23 mouse cellular contexts compared by ENCODE assay signal in genomic region chr8:92072254-92072615, GRCm38 (mm10).
DNase-seq lines count a peak whose midpoint lies in the region; ATAC-seq and TF ChIP-seq lines count a peak whose summit lies in the region.
"Had no signal": no experiment of that assay in that cellular context is flagged by ENCODE, and none has a peak within 500 bp of the region (broad histone marks: within the 10 kb centered on the region; RNA-seq: fewer than 3 reads in every experiment).

No protein-coding gene starts in this region.

- 2% methylated on average over 6 of the region's 6 CpGs for WGBS in forebrain, embryonic 12.5 days
- WGBS in forebrain, embryonic 10.5 days, result 2% methylated on average over 6 of the region's 6 CpGs
- WGBS in hindbrain, embryonic 14.5 days, result 11% methylated on average over 6 of the region's 6 CpGs
- 14% methylated on average over 6 of the region's 6 CpGs for WGBS in hindbrain, embryonic 11.5 days
- WGBS in midbrain, embryonic 12.5 days, result 7% methylated on average over 6 of the region's 6 CpGs
- WGBS in midbrain, embryonic 13.5 days, result 8% methylated on average over 6 of the region's 6 CpGs

- peaks cover 36% of the 10 kb centered on the region for H3K4me1 ChIP-seq in forebrain, embryonic 12.5 days
- peaks cover 48% of the 10 kb centered on the region for H3K4me1 ChIP-seq in forebrain, embryonic 10.5 days
- H3K4me1 ChIP-seq in hindbrain, embryonic 14.5 days (replicated peaks; ENCODE audit: control insufficient read depth, insufficient read depth, low read length), result peaks cover 9% of the 10 kb centered on the region; the same call in 1 of the 2 replicates
- no peaks in the 10 kb centered on the region for H3K4me1 ChIP-seq in hindbrain, embryonic 11.5 days (replicated peaks; ENCODE audit: control insufficient read depth, insufficient read depth, low read length)
- H3K4me1 ChIP-seq in midbrain, embryonic 12.5 days, result peaks cover 30% of the 10 kb centered on the region
- peaks cover 31% of the 10 kb centered on the region for H3K4me1 ChIP-seq in midbrain, embryonic 13.5 days (replicated peaks)
- H3K4me1 ChIP-seq: embryonic facial prominence, embryonic 15.5 days had no signal

- TF ChIP-seq CTCF in brain, embryonic 14.5 days (IDR thresholded peaks at IDR 0.05; ENCODE audit: borderline replicate concordance, extremely low read depth, insufficient read depth, insufficient read length), result no peak

- H3K9me3 ChIP-seq in forebrain, embryonic 12.5 days, result no peaks in the 10 kb centered on the region
- no peaks in the 10 kb centered on the region for H3K9me3 ChIP-seq in forebrain, embryonic 10.5 days
- no peaks in the 10 kb centered on the region for H3K9me3 ChIP-seq in hindbrain, embryonic 14.5 days (ENCODE audit: control insufficient read depth, low read length)
- H3K9me3 ChIP-seq in hindbrain, embryonic 11.5 days (ENCODE audit: control insufficient read depth, low read length), result no peaks in the 10 kb centered on the region
- no peaks in the 10 kb centered on the region for H3K9me3 ChIP-seq in midbrain, embryonic 12.5 days
- no peaks in the 10 kb centered on the region for H3K9me3 ChIP-seq in midbrain, embryonic 13.5 days
- H3K9me3 ChIP-seq: embryonic facial prominence, embryonic 15.5 days; heart, embryonic 10.5 days had no signal

- ATAC-seq in forebrain, embryonic 12.5 days (ENCODE audit: low FRiP score), result no peak
- ATAC-seq in hindbrain, embryonic 14.5 days (ENCODE audit: low FRiP score), result peak; percentile 33; the same call in 1 of the 2 replicates
- ATAC-seq in hindbrain, embryonic 11.5 days (ENCODE audit: low FRiP score), result no peak
- ATAC-seq in midbrain, embryonic 12.5 days (ENCODE audit: low FRiP score, low read depth), result no peak
- no peak for ATAC-seq in midbrain, embryonic 13.5 days
- ATAC-seq: inflammation-experienced regulatory T-cells, adult 6 months; intestine, postnatal 0 days had no signal

- H3K27me3 ChIP-seq in forebrain, embryonic 12.5 days, result peaks cover 91% of the 10 kb centered on the region
- H3K27me3 ChIP-seq in forebrain, embryonic 10.5 days (ENCODE audit: poor library complexity, severe bottlenecking), result peaks cover 100% of the 10 kb centered on the region
- H3K27me3 ChIP-seq in hindbrain, embryonic 14.5 days (ENCODE audit: control insufficient read depth, insufficient read depth, low read length), result peaks cover 29% of the 10 kb centered on the region
- H3K27me3 ChIP-seq in hindbrain, embryonic 11.5 days (ENCODE audit: control insufficient read depth, insufficient read depth, low read length), result 0 out of 2 replicates have a peak, but pooled peaks cover 2% of the 10 kb centered on the region
- H3K27me3 ChIP-seq in midbrain, embryonic 12.5 days, result peaks cover 57% of the 10 kb centered on the region
- H3K27me3 ChIP-seq in midbrain, embryonic 13.5 days, result peaks cover 43% of the 10 kb centered on the region

- H3K4me2 ChIP-seq in forebrain, embryonic 12.5 days, result 0 out of 2 replicates have a peak overlapping the region, but pooled peaks have one; percentile 10
- no peak overlapping the region for H3K4me2 ChIP-seq in hindbrain, embryonic 14.5 days (replicated peaks)
- H3K4me2 ChIP-seq in hindbrain, embryonic 11.5 days (replicated peaks; ENCODE audit: low read depth, low read length), result no peak overlapping the region
- H3K4me2 ChIP-seq in midbrain, embryonic 12.5 days (replicated peaks), result no peak overlapping the region
- no peak overlapping the region for H3K4me2 ChIP-seq in midbrain, embryonic 13.5 days (replicated peaks)
- H3K4me2 ChIP-seq: embryonic facial prominence, embryonic 15.5 days had no signal

- no peak overlapping the region for H3K4me3 ChIP-seq in forebrain, embryonic 12.5 days (replicated peaks)
- H3K4me3 ChIP-seq in forebrain, embryonic 10.5 days, result no peak overlapping the region; the same call in 1 of the 2 replicates
- H3K4me3 ChIP-seq in hindbrain, embryonic 14.5 days (replicated peaks; ENCODE audit: low read length), result no peak overlapping the region
- no peak overlapping the region for H3K4me3 ChIP-seq in hindbrain, embryonic 11.5 days (ENCODE audit: low read depth, low read length)
- no peak overlapping the region for H3K4me3 ChIP-seq in midbrain, embryonic 12.5 days
- no peak overlapping the region for H3K4me3 ChIP-seq in midbrain, embryonic 13.5 days (replicated peaks)
- H3K4me3 ChIP-seq: embryonic facial prominence, embryonic 15.5 days; erythroblast, embryonic 14.5 days; heart, embryonic 10.5 days had no signal

- no peaks in the 10 kb centered on the region for H3K36me3 ChIP-seq in forebrain, embryonic 12.5 days (replicated peaks)
- H3K36me3 ChIP-seq in forebrain, embryonic 10.5 days (replicated peaks), result no peaks in the 10 kb centered on the region
- no peaks in the 10 kb centered on the region for H3K36me3 ChIP-seq in hindbrain, embryonic 14.5 days (replicated peaks; ENCODE audit: control insufficient read depth, insufficient read depth)
- no peaks in the 10 kb centered on the region for H3K36me3 ChIP-seq in hindbrain, embryonic 11.5 days (ENCODE audit: control insufficient read depth, insufficient read depth, low read length)
- no peaks in the 10 kb centered on the region for H3K36me3 ChIP-seq in midbrain, embryonic 12.5 days
- no peaks in the 10 kb centered on the region for H3K36me3 ChIP-seq in midbrain, embryonic 13.5 days
- H3K36me3 ChIP-seq: embryonic facial prominence, embryonic 15.5 days; heart, embryonic 10.5 days had no signal

- no peak for TF ChIP-seq POLR2A in brain, embryonic 14.5 days (IDR thresholded peaks at IDR 0.05; ENCODE audit: borderline replicate concordance, extremely low read depth, insufficient read depth, insufficient read length, poor library complexity, severe bottlenecking)

- no peak for DNase-seq in forebrain, embryonic 10.5 days (ENCODE audit: extremely low spot score, low spot score)
- no peak for DNase-seq in hindbrain, embryonic 14.5 days (ENCODE audit: low spot score)
- no peak for DNase-seq in hindbrain, embryonic 11.5 days (ENCODE audit: low spot score)
- DNase-seq in brain, embryonic 14.5 days (ENCODE audit: low read depth), result peak; percentile 64
- DNase-seq in kidney, adult 8-10 months, result no peak
- DNase-seq: adrenal gland, adult 8-10 months; adrenal gland, postnatal 36 days; cerebellum, adult 11 months; cerebellum, adult 9-10 months; cerebellum, postnatal 25 days; gastrocnemius, postnatal 10 days; heart, adult 18-20 months; heart, postnatal 10 days; heart, postnatal 4 days; kidney, adult 9 months had no signal

- H3K9ac ChIP-seq in forebrain, embryonic 12.5 days, result no peak overlapping the region
- no peak overlapping the region for H3K9ac ChIP-seq in hindbrain, embryonic 14.5 days
- no peak overlapping the region for H3K9ac ChIP-seq in hindbrain, embryonic 11.5 days (ENCODE audit: low read depth, low read length)
- H3K9ac ChIP-seq in midbrain, embryonic 12.5 days (replicated peaks), result no peak overlapping the region
- no peak overlapping the region for H3K9ac ChIP-seq in midbrain, embryonic 13.5 days (replicated peaks)
- H3K9ac ChIP-seq: embryonic facial prominence, embryonic 15.5 days had no signal

- H3K27ac ChIP-seq in forebrain, embryonic 12.5 days, result 0 out of 2 replicates have a peak overlapping the region, but pooled peaks have one; percentile 56
- H3K27ac ChIP-seq in forebrain, embryonic 10.5 days, result no peak overlapping the region
- no peak overlapping the region for H3K27ac ChIP-seq in hindbrain, embryonic 14.5 days
- no peak overlapping the region for H3K27ac ChIP-seq in hindbrain, embryonic 11.5 days (ENCODE audit: low read depth, low read length)
- 0 out of 2 replicates have a peak overlapping the region, but pooled peaks have one; percentile 30 for H3K27ac ChIP-seq in midbrain, embryonic 12.5 days (replicated peaks)
- no peak overlapping the region for H3K27ac ChIP-seq in midbrain, embryonic 13.5 days
- H3K27ac ChIP-seq: embryonic facial prominence, embryonic 15.5 days; heart, embryonic 10.5 days had no signal

Comparison
In these comparisons a context has a peak if more than half of its experiments do, and no peak if none do; other contexts are left out.
1. H3K27ac ChIP-seq: peak in forebrain, embryonic 12.5 days (single experiment) and midbrain, embryonic 12.5 days (single experiment); none in forebrain, embryonic 10.5 days (single experiment), hindbrain, embryonic 14.5 days (single experiment), hindbrain, embryonic 11.5 days (single experiment) and midbrain, embryonic 13.5 days (single experiment).